Mouse (Mus musculus) heart, adult 18-20 months (tissue): ENCODE results near the gene Sh3d21. TPM values are rescaled to one million over a fixed set of nuclear protein-coding genes. Genes with fewer than 3 reads are reported as not detected.
"Not testable (repeated sequence)": the region's sequence is repeated elsewhere in the genome, so short reads cannot be mapped to it uniquely, and the experiment has no call there.

Experiments used
- DNase-seq, 2 experiments: peaks; one replicate each; pipeline ENCODE4 v3.0.0; 2021 to 2022; ENCODE audit warnings: mixed read lengths in 1 of 2
- long read RNA-seq, 2 experiments: library from polyadenylated mRNA; stranded (forward); transcript quantifications; one replicate each; pipeline ENCODE4 v2.0.0; 2021
- total RNA-seq, 2 experiments: library from RNA; stranded (reverse); gene quantifications; 2 replicates each; pipeline ENCODE4 v1.2.3; 2021

Gene Sh3d21
- 1 to 10 TPM; 1.3 to 2.4 TPM for total RNA-seq
- long read RNA-seq, experiment 1, partial matches to known transcripts, result 4 of 4 reads
- long read RNA-seq, experiment 1, other reads (novel, unspliced or antisense), result 0 of 4 reads
- long read RNA-seq, experiment 2, partial matches to known transcripts, result 2 of 2 reads
- long read RNA-seq, experiment 2, other reads (novel, unspliced or antisense), result 0 of 2 reads

DNA sequence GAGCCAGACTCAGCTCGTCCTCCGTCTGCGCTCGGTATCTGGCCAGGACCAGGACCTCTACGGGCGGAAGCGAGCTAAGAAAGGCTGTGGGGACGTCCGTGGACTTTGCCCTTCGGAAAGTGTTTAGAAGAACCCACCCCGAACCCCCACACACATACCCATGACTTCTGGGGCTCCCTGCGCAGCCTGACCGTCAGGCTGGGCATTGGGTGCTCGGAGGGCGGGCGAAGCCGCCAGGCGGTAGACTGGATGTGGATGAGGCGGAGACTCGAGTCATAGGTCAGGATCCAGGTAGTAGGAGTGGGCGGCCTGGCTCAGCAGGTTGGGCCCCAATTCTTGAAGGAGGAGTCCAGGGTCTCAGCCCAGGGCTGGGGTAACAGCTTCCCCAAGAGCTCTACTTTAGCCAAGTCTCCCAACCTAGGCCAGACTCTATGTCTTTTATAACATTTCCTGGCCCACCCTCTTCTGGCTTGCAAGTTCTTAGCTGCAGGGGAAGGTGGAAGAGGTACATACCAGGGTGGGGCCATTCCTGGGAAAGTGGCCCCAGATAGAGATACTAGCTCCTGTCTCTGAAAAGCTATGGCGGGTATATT, at the start of gene Sh3d21:
TSS of gene Sh3d21 (minus strand) at position 425 of the 593 bp plus-strand sequence.
- peak in 1 of 2 experiments; percentile 34 for DNase-seq

- DNase-seq, result no peak
Measured at GRCm38 (mm10) chr4:126207081-126207480, 43.8 kb upstream of the Sh3d21 start.

DNA sequence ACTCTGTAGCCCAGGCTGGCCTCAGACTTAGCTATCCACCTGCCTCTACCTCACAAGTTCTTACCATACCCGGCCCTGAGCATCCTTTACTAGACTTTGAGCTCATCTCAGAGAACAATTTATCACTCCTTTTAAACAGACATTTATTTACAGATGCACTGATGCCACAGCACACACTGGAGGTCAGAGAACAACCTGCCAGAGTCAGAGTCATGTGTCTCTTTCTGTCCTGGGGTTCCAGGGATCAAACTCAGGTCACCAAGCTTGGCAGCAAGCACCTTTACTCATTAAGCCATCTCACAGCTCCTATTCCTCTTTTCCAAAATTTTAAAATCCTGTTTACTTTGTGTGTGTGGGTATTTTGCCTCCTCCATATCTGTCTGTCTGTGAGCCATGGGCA, 42.1 kb upstream of the Sh3d21 start:
- DNase-seq, result no peak

DNA sequence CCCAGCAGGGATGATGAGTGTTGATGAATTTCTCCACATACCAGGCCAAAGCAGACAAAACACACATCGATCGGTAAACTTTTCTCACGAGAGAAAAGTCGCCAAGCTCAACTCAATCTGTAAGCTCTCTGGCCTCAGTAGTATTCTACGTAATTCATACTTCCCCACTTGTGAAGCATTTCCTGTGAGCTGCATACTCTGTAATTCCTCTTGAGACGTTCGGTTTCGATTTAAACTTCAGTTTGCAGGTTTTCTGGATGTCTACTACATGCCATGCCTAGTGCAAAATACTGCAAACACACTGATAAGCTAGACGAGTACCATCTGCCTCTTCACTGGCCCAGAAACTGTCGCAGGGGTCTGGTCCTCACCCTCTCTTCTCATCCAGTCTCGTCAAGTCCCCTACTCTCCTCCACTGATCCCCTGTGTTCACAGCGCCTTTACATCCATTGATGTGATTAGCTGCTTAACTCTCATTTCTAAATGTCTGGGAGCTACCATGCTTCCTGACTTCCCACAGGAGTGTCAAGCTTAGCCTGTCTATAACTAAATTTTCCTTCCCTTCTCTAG, 41.5 kb upstream of the Sh3d21 start:
- DNase-seq, result no peak

DNA sequence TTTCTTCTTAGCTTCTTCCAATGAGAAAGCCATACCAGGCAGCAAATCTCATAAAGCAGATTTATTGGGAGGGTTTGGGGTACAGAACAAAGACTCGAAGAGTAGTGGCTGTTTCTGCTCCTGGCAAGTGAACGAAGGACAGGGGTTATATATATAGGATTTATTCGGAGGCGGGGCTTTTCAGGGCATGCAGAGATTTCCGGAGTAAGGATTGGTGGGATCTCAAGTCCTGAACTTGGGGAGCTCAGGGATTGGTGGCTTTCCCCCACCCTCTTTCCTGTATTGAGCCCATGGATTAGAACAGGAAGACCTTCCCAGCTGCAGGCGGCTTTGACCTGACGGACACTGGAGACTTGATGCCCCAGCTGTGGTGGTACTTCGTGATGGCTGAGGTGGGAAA, 40.7 kb upstream of the Sh3d21 start:
- no peak for DNase-seq

- DNase-seq, result no peak
Measured at GRCm38 (mm10) chr4:126203336-126203895, 40.1 kb upstream of the Sh3d21 start.

GRCm38 (mm10) chr4:126202303-126203181, 39.3 kb upstream of the Sh3d21 start, which contains the start of gene Thrap3:
Thrap3 (minus strand) TSS chr4:126202760.
- peak; percentile 98 to 100 for DNase-seq

GRCm38 (mm10) chr4:126201514-126202302, 38.4 kb upstream of the Sh3d21 start:
- DNase-seq, result peak; percentile 32 to 68

DNA sequence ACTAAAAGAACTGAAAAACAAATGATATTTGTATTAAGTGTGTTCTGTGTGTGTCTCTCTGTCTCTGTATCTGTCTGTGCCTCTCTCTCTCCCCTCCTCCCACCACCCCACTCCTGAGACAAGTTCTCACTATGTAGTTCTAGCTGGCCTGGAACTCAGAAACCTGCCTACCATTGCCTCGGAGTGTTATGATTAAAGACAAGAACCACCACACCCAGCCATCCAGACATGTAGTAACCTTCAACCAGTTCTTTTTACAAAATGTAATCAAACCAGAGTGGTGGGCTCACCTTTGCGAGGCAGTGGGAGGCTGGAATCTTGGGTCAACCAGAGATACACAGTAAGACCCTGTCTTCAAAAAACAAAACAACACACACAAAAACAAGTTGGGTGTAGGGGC, 37.4 kb upstream of the Sh3d21 start:
- no peak for DNase-seq

GRCm38 (mm10) chr4:126200036-126200435, 36.7 kb upstream of the Sh3d21 start:
- no peak for DNase-seq

DNA sequence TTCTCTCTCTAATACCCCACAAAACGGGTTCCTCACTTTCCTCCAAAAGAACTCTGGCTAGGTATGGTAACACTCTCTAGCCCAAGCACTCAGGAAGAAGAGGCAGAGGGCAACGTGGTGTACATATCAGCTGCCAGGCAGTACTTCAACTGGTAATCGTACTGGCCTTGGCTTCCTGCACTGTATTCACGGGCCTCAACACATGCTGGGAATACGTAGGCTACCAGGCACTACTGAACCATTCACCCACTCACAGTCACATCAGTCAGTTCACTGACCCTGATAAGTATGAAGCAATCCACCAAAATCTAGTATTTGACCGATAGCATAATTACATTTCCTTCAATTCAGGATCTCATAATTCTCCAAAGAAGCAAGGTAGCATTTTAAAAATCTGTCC, 36.3 kb upstream of the Sh3d21 start:
- DNase-seq, result peak in 1 of 2 experiments; percentile 26

GRCm38 (mm10) chr4:126197485-126197884, 34.2 kb upstream of the Sh3d21 start:
- DNase-seq, result peak; percentile 52 to 58

- DNase-seq, result no peak
Measured at GRCm38 (mm10) chr4:126194916-126195315, 31.6 kb upstream of the Sh3d21 start.

DNA sequence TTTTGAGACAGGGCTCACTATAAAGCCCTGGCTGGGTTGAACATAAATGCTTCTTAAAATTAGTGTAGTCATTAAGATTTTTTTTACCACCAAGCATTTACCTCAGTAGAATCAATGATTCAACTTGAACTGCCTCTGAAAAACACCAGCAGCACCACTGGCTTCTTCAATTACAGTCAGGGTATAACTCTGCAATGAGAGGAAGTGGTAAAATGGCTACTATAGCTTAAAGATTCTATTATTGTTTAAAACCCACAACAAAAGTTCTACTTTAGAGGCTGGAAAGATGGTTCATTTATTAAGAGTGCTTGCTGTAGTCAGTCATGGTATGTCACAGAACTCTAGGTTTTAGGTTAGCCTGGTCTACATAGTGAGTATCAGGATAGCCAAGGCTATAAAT, 30.9 kb upstream of the Sh3d21 start:
- no peak for DNase-seq

DNA sequence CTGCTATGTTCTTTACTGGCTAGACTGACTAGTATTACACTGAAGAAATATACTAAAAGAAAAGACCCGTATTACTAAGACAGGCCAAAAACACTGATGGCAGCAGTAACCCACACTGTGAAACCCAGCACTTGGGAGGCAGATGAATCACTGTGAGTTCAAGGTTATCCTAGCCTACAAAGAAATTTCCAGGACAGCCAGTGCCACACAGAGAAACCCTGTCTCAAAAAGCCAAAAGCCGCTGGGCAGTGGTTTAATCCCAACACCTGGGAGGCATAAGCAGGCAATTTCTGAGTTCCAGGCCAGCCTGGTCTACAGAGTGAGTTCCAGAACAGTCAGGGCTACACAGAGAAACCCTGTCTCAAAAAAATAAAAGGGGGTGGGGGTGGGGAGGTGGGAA, 27.3 kb upstream of the Sh3d21 start:
- no peak for DNase-seq

DNA sequence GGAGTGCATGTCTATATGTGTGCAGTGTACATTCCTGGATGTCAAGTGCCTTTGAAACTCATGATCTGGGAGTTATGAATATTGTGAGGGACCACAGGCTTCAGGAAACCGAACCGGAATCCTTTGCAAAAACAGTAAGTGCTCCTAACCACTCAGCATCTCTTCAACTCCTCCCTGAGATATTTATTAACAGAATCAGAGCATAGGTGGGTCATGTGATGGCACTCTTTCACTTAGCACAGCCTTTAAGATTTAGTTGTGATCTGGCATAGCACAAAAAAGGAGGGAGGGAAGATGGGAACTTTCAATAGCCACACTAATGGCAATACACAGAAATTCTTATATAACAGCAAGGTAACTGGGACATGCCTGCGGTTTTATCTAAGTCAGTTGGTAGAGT, 23.8 kb upstream of the Sh3d21 start:
- DNase-seq, result no peak

GRCm38 (mm10) chr4:126183034-126183433, 19.7 kb upstream of the Sh3d21 start:
- no peak for DNase-seq

- DNase-seq, result peak; percentile 65
Measured at GRCm38 (mm10) chr4:126181170-126181957, 18.1 kb upstream of the Sh3d21 start.

DNA sequence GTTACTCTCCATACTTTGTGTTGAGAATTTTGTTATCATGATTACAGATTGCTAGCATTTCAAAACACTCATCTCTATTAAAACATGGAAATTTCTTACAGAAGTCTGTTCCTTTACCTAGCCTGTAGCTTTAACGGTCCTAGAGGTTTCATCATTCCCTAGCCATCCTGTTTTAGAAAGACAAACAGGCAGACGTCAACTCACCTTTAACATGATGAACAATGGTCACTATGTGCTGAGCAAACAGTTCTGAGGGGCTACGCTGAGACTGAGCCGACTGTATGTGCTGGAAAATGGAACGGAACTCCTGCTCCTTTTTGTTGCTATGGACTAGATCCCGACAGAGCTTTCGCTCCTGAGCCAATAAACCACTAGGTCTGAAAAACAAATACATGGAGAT, 12.7 kb upstream of the Sh3d21 start:
- DNase-seq, result not testable (repeated sequence)

- no peak for DNase-seq
Measured at GRCm38 (mm10) chr4:126173800-126174199, 10.5 kb upstream of the Sh3d21 start.

- DNase-seq, result not testable (repeated sequence)
Measured at GRCm38 (mm10) chr4:126170737-126171136, 7.4 kb upstream of the Sh3d21 start.
